Mouse (Mus musculus) E14TG2a.4 (cell line): ENCODE measurements around the gene Abtb2.

Experiments
- H3K27me3 ChIP-seq: 2 replicates; pipeline ENCODE4 v1.6.1; 2014; ENCODE audit warnings: low read length, control low read depth; ENCODE audit not compliant: insufficient read depth
- H3K36me3 ChIP-seq: 2 replicates; pipeline ENCODE4 v1.6.1; 2014; ENCODE audit warnings: low read length, control low read depth; ENCODE audit not compliant: insufficient read depth
- H3K4me1 ChIP-seq: replicated peaks from 2 replicates; pipeline ENCODE4 v1.6.1; 2014; ENCODE audit warnings: low read depth, low read length, control low read depth
- H3K4me3 ChIP-seq: replicated peaks from 2 replicates; pipeline ENCODE4 v1.5.1; 2014; ENCODE audit warnings: mild to moderate bottlenecking, low read length
- H3K9me3 ChIP-seq: 2 replicates; pipeline ENCODE4 v1.6.1; 2014; ENCODE audit warnings: low read length, control low read depth
- CTCF ChIP-seq: conservative IDR thresholded peaks from 2 replicates; pipeline ENCODE4 v1.5.1; 2014; ENCODE audit warnings: low read length
- NANOG ChIP-seq: IDR thresholded peaks from 2 replicates; pipeline ENCODE4 v1.6.1; 2014; ENCODE audit warnings: borderline replicate concordance, low read length, mixed read lengths
- POU5F1 ChIP-seq: IDR thresholded peaks from 2 replicates; pipeline ENCODE4 v1.6.1; 2014; ENCODE audit warnings: low read length, borderline replicate concordance

The Abtb2 gene

DNA sequence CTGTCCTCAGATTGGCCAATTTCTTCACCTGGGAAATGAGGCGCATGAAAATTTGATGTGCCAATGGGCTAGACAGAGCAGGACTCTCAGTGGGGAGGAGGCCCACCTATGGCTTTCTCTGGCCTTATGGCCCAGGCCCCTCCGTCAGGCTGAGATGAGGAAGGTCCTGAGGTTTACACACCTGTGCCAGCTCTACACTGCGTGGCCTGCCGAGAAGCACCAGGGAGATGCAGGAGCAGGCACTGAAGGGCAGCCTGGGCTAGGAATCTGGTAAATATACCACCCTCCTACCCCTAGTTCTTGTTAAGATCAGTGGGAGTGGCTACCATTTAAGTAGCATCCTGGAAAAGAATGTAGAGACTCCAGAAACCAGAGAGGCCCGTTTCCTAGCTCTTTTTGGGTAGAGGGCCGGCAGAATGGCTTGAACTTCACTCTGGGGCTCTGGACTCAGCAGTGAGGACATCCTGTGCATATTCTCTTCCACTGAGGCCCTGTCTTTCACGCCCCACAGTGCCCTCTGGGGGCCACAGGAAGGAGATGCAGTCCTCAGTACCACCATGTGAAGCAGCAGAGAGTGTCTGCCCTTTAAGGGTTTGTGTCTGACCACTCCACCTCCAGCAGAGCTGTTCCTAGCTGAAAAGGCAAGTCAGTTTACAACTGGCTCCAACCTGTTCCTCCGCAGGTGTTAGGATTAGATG, 152.6 kb downstream of the Abtb2 start:
- H3K4me1 ChIP-seq, result peaks cover 24% of the 10 kb centered on the region
- H3K9me3 ChIP-seq, result no peaks in the 10 kb centered on the region
- peak; percentile 85 for TF ChIP-seq CTCF
- TF ChIP-seq NANOG, result no peak
- H3K4me3 ChIP-seq, result no peak overlapping the region
- peaks cover 77% of the 10 kb centered on the region for H3K36me3 ChIP-seq
- H3K27me3 ChIP-seq, result no peaks in the 10 kb centered on the region

DNA sequence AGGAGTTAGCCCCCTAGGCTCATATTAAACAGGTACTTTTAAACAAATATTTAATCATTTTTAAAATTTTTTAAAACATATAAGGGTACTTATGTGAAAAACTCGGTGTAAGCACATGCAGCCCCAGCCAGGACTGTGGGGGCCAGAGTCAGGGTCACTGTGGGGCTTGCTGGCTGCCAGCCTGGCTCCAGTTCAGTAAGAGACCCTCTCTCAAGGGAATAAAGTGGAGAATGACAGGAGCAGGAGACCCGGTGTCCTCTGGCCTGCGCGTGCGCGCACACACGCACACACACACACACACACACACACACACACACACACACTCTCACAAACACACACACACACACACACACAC, 153.2 kb downstream of the Abtb2 start:
- H3K4me1 ChIP-seq, result peaks cover 24% of the 10 kb centered on the region
- no peaks in the 10 kb centered on the region for H3K9me3 ChIP-seq
- no peak overlapping the region for H3K4me3 ChIP-seq
- no peak for TF ChIP-seq POU5F1
- no peak for TF ChIP-seq CTCF
- TF ChIP-seq NANOG, result no peak
- H3K36me3 ChIP-seq, result peaks cover 82% of the 10 kb centered on the region
- H3K27me3 ChIP-seq, result no peaks in the 10 kb centered on the region

DNA sequence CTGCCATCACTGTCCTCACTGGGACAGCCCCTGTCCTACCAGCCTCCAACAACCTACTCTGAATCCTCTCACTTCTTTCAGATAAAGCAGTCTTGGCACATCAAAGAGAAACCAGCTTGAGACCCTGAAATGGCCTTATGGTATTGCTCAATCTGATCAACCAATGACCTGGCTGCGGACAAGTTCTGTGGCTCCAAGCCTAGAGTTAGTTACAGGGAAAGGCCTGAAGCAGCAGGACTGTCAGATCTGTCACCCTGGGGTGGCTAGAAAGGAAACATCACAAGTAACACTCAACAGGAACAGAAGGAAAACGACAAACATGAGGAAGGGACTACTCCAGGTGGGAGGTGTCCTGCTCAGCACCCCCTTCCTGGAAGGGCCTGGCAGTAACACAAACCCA, 158.4 kb downstream of the Abtb2 start:
- Histone ChIP-seq H3K27me3 (no peaks in the 10 kb centered on the region), H3K4me3 (no peak overlapping the region), H3K36me3 (peaks cover 97% of the 10 kb centered on the region), H3K4me1 (peaks cover 46% of the 10 kb centered on the region), H3K9me3 (no peaks in the 10 kb centered on the region)
- TF ChIP-seq NANOG (no peak), CTCF (no peak), POU5F1 (no peak)

DNA sequence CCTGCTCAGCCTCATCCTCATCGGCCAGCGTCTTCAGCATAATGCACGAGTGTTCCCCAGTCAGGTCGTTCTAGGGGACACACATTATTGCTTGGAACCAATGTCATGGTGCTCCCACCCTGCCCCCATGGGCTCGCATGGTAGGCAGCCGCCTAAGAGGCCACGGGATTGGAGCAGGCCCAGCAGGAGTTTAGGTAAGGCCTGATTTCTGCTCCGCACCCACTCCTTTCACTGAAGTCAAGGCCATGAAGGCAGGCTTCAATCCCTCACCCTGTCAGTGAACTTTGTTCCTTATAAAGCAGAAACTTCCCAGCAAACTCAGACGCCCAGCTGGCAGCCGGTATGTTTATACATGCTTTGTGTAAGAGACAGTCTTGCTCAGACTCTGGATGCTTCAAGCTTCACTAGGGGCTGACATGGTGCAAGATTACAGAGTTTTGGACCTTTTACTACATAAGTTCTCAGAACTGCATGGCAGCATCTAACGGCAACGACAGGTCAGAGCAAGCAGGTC, 162.0 kb downstream of the Abtb2 start:
- H3K27me3 ChIP-seq, result no peaks in the 10 kb centered on the region
- H3K36me3 ChIP-seq, result peaks cover 100% of the 10 kb centered on the region
- no peak for TF ChIP-seq POU5F1
- H3K9me3 ChIP-seq, result no peaks in the 10 kb centered on the region
- peaks cover 68% of the 10 kb centered on the region for H3K4me1 ChIP-seq
- no peak overlapping the region for H3K4me3 ChIP-seq

DNA sequence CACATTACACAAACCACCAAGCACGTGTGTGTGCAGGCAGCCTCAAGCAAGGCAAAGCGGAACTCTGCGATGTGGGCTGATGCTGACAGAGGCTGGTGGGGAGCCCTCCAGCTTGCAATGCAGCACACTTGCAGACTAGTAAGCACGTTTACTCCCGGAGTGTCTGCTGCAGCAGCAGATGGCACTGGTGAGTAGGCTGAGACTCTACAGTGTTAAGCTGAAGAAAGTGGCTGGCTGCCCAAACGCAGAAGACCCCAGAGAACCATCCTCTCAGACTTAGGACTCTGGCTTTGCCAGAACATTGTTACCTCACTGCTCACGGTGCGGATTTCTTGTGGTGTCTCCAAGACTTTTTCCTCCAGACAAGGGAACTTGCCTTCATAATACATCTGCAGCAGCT, 164.9 kb downstream of the Abtb2 start:
- no peak overlapping the region for H3K4me3 ChIP-seq
- no peaks in the 10 kb centered on the region for H3K9me3 ChIP-seq
- H3K4me1 ChIP-seq, result peaks cover 76% of the 10 kb centered on the region
- TF ChIP-seq NANOG (no peak), CTCF (no peak), POU5F1 (no peak)
- peaks cover 100% of the 10 kb centered on the region for H3K36me3 ChIP-seq
- H3K27me3 ChIP-seq, result no peaks in the 10 kb centered on the region

DNA sequence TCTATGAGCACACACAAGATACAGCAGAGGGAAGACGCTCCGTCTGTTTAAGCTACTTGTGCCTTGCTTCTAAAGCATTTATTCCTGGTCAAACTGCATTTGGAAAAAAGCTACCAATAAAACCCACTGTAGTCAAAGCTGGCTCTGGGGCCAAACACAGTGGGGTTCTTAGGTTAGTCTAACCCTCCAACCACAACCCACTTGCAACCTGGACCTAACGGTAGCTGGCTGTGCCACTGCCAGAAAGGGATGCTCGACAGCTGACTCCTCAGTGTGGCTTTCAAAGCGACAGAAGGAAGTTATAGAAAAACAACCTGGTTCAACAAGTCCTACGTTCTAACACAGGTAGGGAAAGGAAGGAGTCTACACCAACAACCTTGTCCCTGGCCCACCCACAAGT, 165.3 kb downstream of the Abtb2 start:
- H3K4me3 ChIP-seq, result no peak overlapping the region

DNA sequence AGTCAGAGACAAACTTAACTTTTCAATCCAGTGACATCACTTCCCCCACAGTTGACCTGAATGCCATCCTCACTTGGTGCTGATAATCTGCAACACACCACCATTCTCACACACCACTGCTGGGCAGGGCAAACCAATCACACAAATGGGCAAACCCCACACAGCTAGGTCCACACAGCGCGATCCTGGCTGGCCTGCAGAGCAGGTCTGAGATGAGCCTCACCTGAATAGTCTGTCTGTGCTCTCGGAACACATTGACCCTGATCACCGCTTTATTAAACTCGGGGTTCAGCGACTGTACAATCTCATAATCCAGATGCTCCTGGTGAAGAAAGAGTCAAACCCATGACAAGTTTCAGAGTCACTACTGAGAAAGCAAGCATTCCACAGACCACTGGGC, 176.7 kb downstream of the Abtb2 start:
- peaks cover 23% of the 10 kb centered on the region for H3K4me1 ChIP-seq
- peaks cover 94% of the 10 kb centered on the region for H3K36me3 ChIP-seq
- no peak overlapping the region for H3K4me3 ChIP-seq
- no peaks in the 10 kb centered on the region for H3K27me3 ChIP-seq
- H3K9me3 ChIP-seq, result peaks cover 4% of the 10 kb centered on the region
- no peak for TF ChIP-seq NANOG
- no peak for TF ChIP-seq POU5F1
- TF ChIP-seq CTCF, result no peak

More for the DNA sequence above, 165.3 kb downstream of the Abtb2 start:
- H3K27me3 ChIP-seq, result no peaks in the 10 kb centered on the region
- H3K36me3 ChIP-seq, result peaks cover 100% of the 10 kb centered on the region
- H3K9me3 ChIP-seq, result no peaks in the 10 kb centered on the region
- no peak for TF ChIP-seq NANOG
- no peak for TF ChIP-seq CTCF
- no peak for TF ChIP-seq POU5F1
- peaks cover 76% of the 10 kb centered on the region for H3K4me1 ChIP-seq

DNA sequence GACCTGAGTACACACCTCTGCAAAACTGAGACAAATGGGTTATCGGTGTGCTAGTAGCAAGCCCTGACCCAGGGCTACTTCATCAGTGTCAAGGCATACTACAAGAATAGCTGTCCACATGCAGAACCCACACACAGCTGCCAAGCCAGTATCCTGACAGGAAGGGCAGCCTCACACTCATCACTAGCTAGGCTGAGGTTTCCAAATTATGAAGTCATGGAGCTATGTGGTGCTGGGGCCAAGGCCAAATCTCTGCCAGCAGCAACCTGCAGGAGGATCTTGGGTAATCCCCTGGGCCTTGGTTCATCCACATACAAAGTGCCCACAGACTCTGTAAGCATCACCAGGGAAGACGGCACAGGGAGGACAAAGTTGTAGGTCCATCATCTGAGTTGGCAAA, 177.4 kb downstream of the Abtb2 start:
- peaks cover 30% of the 10 kb centered on the region for H3K4me1 ChIP-seq
- H3K36me3 ChIP-seq, result peaks cover 100% of the 10 kb centered on the region
- no peak overlapping the region for H3K4me3 ChIP-seq
- TF ChIP-seq CTCF (no peak), NANOG (no peak), POU5F1 (no peak)
- H3K27me3 ChIP-seq, result no peaks in the 10 kb centered on the region
- H3K9me3 ChIP-seq, result peaks cover 4% of the 10 kb centered on the region

DNA sequence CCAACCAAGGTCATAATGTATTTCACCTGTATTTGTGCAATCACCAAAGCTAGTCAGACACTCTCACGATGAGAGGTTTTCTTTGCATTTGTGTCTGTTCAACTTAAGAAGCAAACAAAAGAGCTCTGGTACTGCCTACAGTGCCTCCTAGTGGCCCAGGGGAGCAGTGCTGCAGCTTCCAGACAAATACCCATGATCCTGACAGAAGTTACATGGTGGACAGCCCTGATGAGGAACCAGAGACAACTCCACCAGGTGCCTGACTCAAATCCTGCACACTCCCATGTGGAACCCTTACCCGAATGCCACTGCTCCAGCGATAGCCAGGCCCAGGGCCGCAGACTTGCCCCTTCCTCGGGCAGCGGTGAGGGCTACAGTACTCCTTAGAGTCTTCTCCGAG, 177.9 kb downstream of the Abtb2 start:
- peak; percentile 97 for TF ChIP-seq CTCF
- no peak for TF ChIP-seq POU5F1
- Histone ChIP-seq H3K4me3 (no peak overlapping the region), H3K9me3 (peaks cover 4% of the 10 kb centered on the region), H3K36me3 (peaks cover 100% of the 10 kb centered on the region), H3K27me3 (no peaks in the 10 kb centered on the region), H3K4me1 (peaks cover 34% of the 10 kb centered on the region)

DNA sequence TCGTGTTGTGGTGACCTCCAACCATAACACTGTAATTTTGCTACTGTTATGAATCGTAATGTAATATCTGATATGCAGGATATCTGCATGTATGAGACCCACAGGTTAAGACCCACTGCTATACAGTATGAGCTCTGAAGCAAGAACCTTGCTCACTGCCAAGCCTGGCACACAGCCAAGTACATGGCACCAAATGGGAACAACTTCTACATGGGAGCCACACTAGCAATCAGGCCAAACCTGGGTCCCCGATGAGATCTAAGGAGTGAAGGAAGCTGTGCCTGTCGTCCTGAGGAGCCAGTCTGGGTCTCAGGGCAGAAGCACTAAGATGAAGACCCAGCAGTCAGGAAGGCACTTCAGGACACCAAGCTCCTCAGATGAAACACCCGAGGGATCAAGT, 179.4 kb downstream of the Abtb2 start:
- no peaks in the 10 kb centered on the region for H3K27me3 ChIP-seq
- H3K36me3 ChIP-seq, result peaks cover 100% of the 10 kb centered on the region
- peaks cover 44% of the 10 kb centered on the region for H3K4me1 ChIP-seq
- no peak for TF ChIP-seq CTCF
- no peak for TF ChIP-seq NANOG
- no peak for TF ChIP-seq POU5F1
- H3K4me3 ChIP-seq, result no peak overlapping the region
- peaks cover 4% of the 10 kb centered on the region for H3K9me3 ChIP-seq
